Mouse (Mus musculus) limb, embryonic 14.5 days (tissue): Measurements from ENCODE around the gene 1700069L16Rik. TPM values are rescaled to one million over a fixed set of nuclear protein-coding genes. Genes with fewer than 3 reads are reported as not detected.

Experiments
- ATAC-seq: fragments of 200-750 bp; cut with Nextera tagmentation; 2 replicates; pipeline ENCODE4 v1.8.0; 2017; ENCODE audit warnings: low read depth, moderate number of reproducible peaks, moderate TSS enrichment; ENCODE audit not compliant: low FRiP score
- DNase-seq: peaks from one replicate; pipeline ENCODE4 v3.0.0-alpha.2; 2015; ENCODE audit warnings: low spot score
- H3K27ac ChIP-seq: fragments of 300-500 bp; sonication (generic); replicated peaks from 2 replicates; pipeline ENCODE4 v1.5.1; 2014; ENCODE audit warnings: low read depth, mild to moderate bottlenecking, low read length, moderate library complexity, mixed read lengths
- H3K27me3 ChIP-seq: fragments of 300-500 bp; sonication (generic); 2 replicates; pipeline ENCODE4 v1.6.1; 2014; ENCODE audit warnings: low read length, mixed read lengths; ENCODE audit not compliant: control insufficient read depth, insufficient read depth
- H3K36me3 ChIP-seq: fragments of 300-500 bp; sonication (generic); 2 replicates; pipeline ENCODE4 v1.6.1; 2014; ENCODE audit warnings: mild to moderate bottlenecking, low read length, moderate library complexity, mixed read lengths; ENCODE audit not compliant: control insufficient read depth, insufficient read depth
- H3K4me1 ChIP-seq: fragments of 300-500 bp; sonication (generic); 2 replicates; pipeline ENCODE4 v1.6.1; 2014; ENCODE audit warnings: antibody characterized with exemption, low read length, mixed read lengths; ENCODE audit not compliant: control insufficient read depth, insufficient read depth
- H3K4me2 ChIP-seq: fragments of 300-500 bp; sonication (generic); replicated peaks from 2 replicates; pipeline ENCODE4 v1.6.1; 2014; ENCODE audit warnings: low read depth, mild to moderate bottlenecking, low read length, moderate library complexity; ENCODE audit not compliant: severe bottlenecking
- H3K4me3 ChIP-seq: fragments of 300-500 bp; sonication (generic); replicated peaks from 2 replicates; pipeline ENCODE4 v1.5.1; 2014; ENCODE audit warnings: low read length
- H3K9ac ChIP-seq: fragments of 300-500 bp; sonication (generic); 2 replicates; pipeline ENCODE4 v1.6.1; 2014; ENCODE audit warnings: mild to moderate bottlenecking, low read depth, low read length, moderate library complexity; ENCODE audit not compliant: severe bottlenecking
- H3K9me3 ChIP-seq: fragments of 300-500 bp; sonication (generic); 2 replicates; pipeline ENCODE4 v1.6.1; 2016; ENCODE audit warnings: low read length; ENCODE audit not compliant: control insufficient read depth
- POLR2A ChIP-seq: fragments of 200-500 bp; IDR thresholded peaks from 2 replicates; pipeline ENCODE4 v1.8.0; 2012; ENCODE audit warnings: inconsistent platforms, mild to moderate bottlenecking, moderate library complexity, borderline replicate concordance; ENCODE audit not compliant: insufficient read depth, insufficient read length; ENCODE audit errors: extremely low read depth
- WGBS: fragments of 180-500 bp; shearing (Covaris S2); extraction: QIAGEN DNeasy Blood & Tissue Kit; methylation state at CpG from one replicate; pipeline ENCODE4 v1.1.7; 2014; 5-methylcytosine and 5-hydroxymethylcytosine counted together
- polyA plus RNA-seq, 2 experiments: library from polyadenylated mRNA; depleted of rRNA in 1 of 2; stranded (reverse) in 1 of 2; unstranded in 1 of 2; fragments of >200 nt; fragmentation: Nextera tagmentation in 1 of 2; extraction: Ambion mirVana in 1 of 2; gene quantifications; 2 replicates each; pipeline versions ENCODE4 v1.2.1 to v1.2.3; 2012 to 2014

1700069L16Rik gene
- polyA plus RNA-seq, 2 experiments: not detected

- Histone ChIP-seq H3K9ac (no peak overlapping the region), H3K27ac (no peak overlapping the region), H3K27me3 (no peaks in the 10 kb centered on the region), H3K36me3 (no peaks in the 10 kb centered on the region), H3K4me2 (no peak overlapping the region), H3K4me3 (no peak overlapping the region), H3K4me1 (no peaks in the 10 kb centered on the region), H3K9me3 (no peaks in the 10 kb centered on the region)
- WGBS: 77% methylated on average over 5 of the region's 5 CpGs
- no peak for DNase-seq
- ATAC-seq: no peak
- TF ChIP-seq POLR2A: no peak
Measured at GRCm38 (mm10) chr5:113683246-113683645, 41.3 kb downstream of the 1700069L16Rik start.

GRCm38 (mm10) chr5:113682472-113682871, 42.1 kb downstream of the 1700069L16Rik start:
- ATAC-seq (no peak), DNase-seq (no peak)
- Histone ChIP-seq H3K27me3 (no peaks in the 10 kb centered on the region), H3K9ac (no peak overlapping the region), H3K4me2 (no peak overlapping the region), H3K9me3 (no peaks in the 10 kb centered on the region), H3K36me3 (no peaks in the 10 kb centered on the region), H3K27ac (no peak overlapping the region), H3K4me3 (no peak overlapping the region), H3K4me1 (no peaks in the 10 kb centered on the region)
- 79% methylated on average over 3 of the region's 3 CpGs for WGBS
- TF ChIP-seq POLR2A: no peak

- WGBS: 64% methylated on average over 14 of the region's 14 CpGs
- no peaks in the 10 kb centered on the region for H3K27me3 ChIP-seq
- no peak for TF ChIP-seq POLR2A
- H3K4me1 ChIP-seq: no peaks in the 10 kb centered on the region
- H3K4me3 ChIP-seq: no peak overlapping the region
- no peak overlapping the region for H3K9ac ChIP-seq
- H3K36me3 ChIP-seq: no peaks in the 10 kb centered on the region
- H3K9me3 ChIP-seq: no peaks in the 10 kb centered on the region
- DNase-seq (no peak), ATAC-seq (no peak)
- H3K27ac ChIP-seq: no peak overlapping the region
- no peak overlapping the region for H3K4me2 ChIP-seq
Measured at GRCm38 (mm10) chr5:113681219-113681618, 43.4 kb downstream of the 1700069L16Rik start.

GRCm38 (mm10) chr5:113679509-113679908, 45.1 kb downstream of the 1700069L16Rik start:
- DNase-seq: no peak
- no peaks in the 10 kb centered on the region for H3K9me3 ChIP-seq
- WGBS: 100% methylated on average over 4 of the region's 4 CpGs

GRCm38 (mm10) chr5:113678743-113679452, 45.7 kb downstream of the 1700069L16Rik start:
- DNase-seq (no peak), ATAC-seq (no peak)
- TF ChIP-seq POLR2A: no peak
- H3K9ac ChIP-seq: no peak overlapping the region
- no peaks in the 10 kb centered on the region for H3K36me3 ChIP-seq
- 76% methylated on average over 10 of the region's 10 CpGs for WGBS
- no peaks in the 10 kb centered on the region for H3K4me1 ChIP-seq
- no peak overlapping the region for H3K4me3 ChIP-seq
- H3K4me2 ChIP-seq: no peak overlapping the region
- no peak overlapping the region for H3K27ac ChIP-seq
- H3K9me3 ChIP-seq: no peaks in the 10 kb centered on the region
- H3K27me3 ChIP-seq: no peaks in the 10 kb centered on the region

More at GRCm38 (mm10) chr5:113679509-113679908, 45.1 kb downstream of the 1700069L16Rik start:
- no peak overlapping the region for H3K27ac ChIP-seq
- no peak overlapping the region for H3K4me3 ChIP-seq
- no peaks in the 10 kb centered on the region for H3K27me3 ChIP-seq
- H3K4me2 ChIP-seq: no peak overlapping the region
- no peak for ATAC-seq
- no peaks in the 10 kb centered on the region for H3K4me1 ChIP-seq
- no peaks in the 10 kb centered on the region for H3K36me3 ChIP-seq
- TF ChIP-seq POLR2A: no peak
- H3K9ac ChIP-seq: no peak overlapping the region

- H3K4me2 ChIP-seq: no peak overlapping the region
- H3K9me3 ChIP-seq: no peaks in the 10 kb centered on the region
- H3K4me1 ChIP-seq: no peaks in the 10 kb centered on the region
- ATAC-seq (no peak), DNase-seq (no peak)
- no peaks in the 10 kb centered on the region for H3K36me3 ChIP-seq
- H3K4me3 ChIP-seq: no peak overlapping the region
- WGBS: 76% methylated on average over 6 of the region's 7 CpGs
- no peak overlapping the region for H3K9ac ChIP-seq
- H3K27ac ChIP-seq: no peak overlapping the region
- no peaks in the 10 kb centered on the region for H3K27me3 ChIP-seq
- no peak for TF ChIP-seq POLR2A
Measured at GRCm38 (mm10) chr5:113677541-113677940, 47.0 kb downstream of the 1700069L16Rik start.
